Mouse (Mus musculus) heart, embryonic 13.5 days (tissue): ENCODE measurements around the gene Cdc42bpb. TPM values are rescaled to one million over a fixed set of nuclear protein-coding genes. Genes with fewer than 3 reads are reported as not detected.

Experiments used
- ATAC-seq: fragments of 200-750 bp; cut with Nextera tagmentation; 2 replicates; pipeline ENCODE4 v1.8.0; 2017; ENCODE audit warnings: moderate TSS enrichment; ENCODE audit not compliant: insufficient number of reproducible peaks, low FRiP score, low TSS enrichment; ENCODE audit errors: extremely low read depth
- H3K27ac ChIP-seq: fragments of 300-500 bp; sonication (generic); replicated peaks from 2 replicates; pipeline ENCODE4 v1.5.1; 2015; ENCODE audit warnings: moderate library complexity, mild to moderate bottlenecking, inconsistent platforms
- H3K27me3 ChIP-seq: fragments of 300-500 bp; sonication (generic); replicated peaks from 2 replicates; pipeline ENCODE4 v1.6.1; 2015; ENCODE audit warnings: mild to moderate bottlenecking, inconsistent platforms
- H3K36me3 ChIP-seq: fragments of 300-500 bp; sonication (generic); 2 replicates; pipeline ENCODE4 v1.6.1; 2015; ENCODE audit warnings: mild to moderate bottlenecking, inconsistent platforms
- H3K4me1 ChIP-seq: fragments of 300-500 bp; sonication (generic); 2 replicates; pipeline ENCODE4 v1.6.1; 2015; ENCODE audit warnings: inconsistent platforms
- H3K4me2 ChIP-seq: fragments of 300-500 bp; sonication (generic); 2 replicates; pipeline ENCODE4 v1.6.1; 2015; ENCODE audit warnings: inconsistent platforms, mild to moderate bottlenecking, moderate library complexity
- H3K4me3 ChIP-seq: fragments of 300-500 bp; sonication (generic); 2 replicates; pipeline ENCODE4 v1.5.1; 2015; ENCODE audit warnings: moderate library complexity, mild to moderate bottlenecking, inconsistent platforms
- H3K9ac ChIP-seq: fragments of 300-500 bp; sonication (generic); 2 replicates; pipeline ENCODE4 v1.6.1; 2015; ENCODE audit warnings: inconsistent platforms, mild to moderate bottlenecking, moderate library complexity
- H3K9me3 ChIP-seq: fragments of 300-500 bp; sonication (generic); 2 replicates; pipeline ENCODE4 v1.6.1; 2016; ENCODE audit warnings: inconsistent platforms
- WGBS: fragments of 180-500 bp; shearing (Covaris S2); methylation state at CpG from one replicate; pipeline ENCODE4 v1.1.7; 2015; ENCODE audit warnings: mixed read lengths; 5-methylcytosine and 5-hydroxymethylcytosine counted together
- polyA plus RNA-seq: library from polyadenylated mRNA; unstranded; fragments of >200 nt; fragmentation: Nextera tagmentation; extraction: Ambion mirVana; gene quantifications from 2 replicates; pipeline ENCODE4 v1.2.1, GENCODE M21; 2015

Cdc42bpb gene
- polyA plus RNA-seq, 1 experiment from 2014 or later, result 26.2 TPM

DNA sequence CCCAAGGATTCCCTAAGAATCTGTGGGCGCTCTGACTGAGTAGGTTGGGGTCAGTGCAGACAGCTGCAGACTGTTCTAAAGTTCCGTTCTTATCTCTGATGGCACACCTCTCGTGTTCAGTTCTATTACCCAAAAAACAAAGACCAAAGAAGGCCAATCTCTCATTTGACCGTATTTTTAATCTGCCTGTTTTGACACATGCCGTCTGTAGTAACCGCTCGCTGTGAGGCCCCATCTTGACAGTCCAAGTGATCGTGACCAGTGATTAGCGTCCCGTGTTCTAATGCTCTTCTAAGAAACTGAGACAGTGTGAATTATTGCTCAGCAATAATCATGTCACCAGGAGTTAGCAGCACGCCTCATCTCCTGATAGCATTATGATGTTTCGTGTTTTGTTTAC is 110.9 kb downstream of the Cdc42bpb start:
- H3K4me1 ChIP-seq, result peaks cover 9% of the 10 kb centered on the region
- 82% methylated on average over 12 of the region's 12 CpGs for WGBS
- no peaks in the 10 kb centered on the region for H3K9me3 ChIP-seq
- H3K27me3 ChIP-seq, result peaks cover 28% of the 10 kb centered on the region
- H3K4me3 ChIP-seq, result no peak overlapping the region
- peaks cover 26% of the 10 kb centered on the region for H3K36me3 ChIP-seq
- H3K27ac ChIP-seq, result no peak overlapping the region
- H3K9ac ChIP-seq, result no peak overlapping the region
- no peak for ATAC-seq
- H3K4me2 ChIP-seq, result no peak overlapping the region

DNA sequence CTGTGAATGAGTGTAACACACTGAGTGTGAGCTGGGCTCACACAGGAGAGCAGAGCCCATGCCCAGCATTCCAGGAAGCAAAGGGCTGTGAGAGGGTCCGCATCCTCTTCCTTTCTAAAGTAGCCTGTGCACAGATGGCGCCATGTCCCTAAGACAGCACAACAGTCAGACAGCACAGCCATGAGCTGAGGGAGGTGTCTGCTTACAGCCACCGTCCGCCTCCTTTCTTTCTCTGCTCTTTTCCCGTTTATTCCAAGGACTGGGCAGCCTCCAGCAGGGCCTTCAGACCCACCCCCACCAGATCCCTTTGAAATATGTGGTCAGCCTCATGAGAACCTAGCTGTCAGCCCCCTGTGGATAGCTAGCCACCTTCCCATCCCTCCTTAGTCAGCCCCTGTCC is 112.3 kb downstream of the Cdc42bpb start:
- no peak for ATAC-seq
- 73% methylated on average over 5 of the region's 5 CpGs for WGBS
- Histone ChIP-seq H3K4me1 (no peaks in the 10 kb centered on the region), H3K4me2 (no peak overlapping the region), H3K36me3 (peaks cover 40% of the 10 kb centered on the region), H3K9me3 (no peaks in the 10 kb centered on the region), H3K4me3 (no peak overlapping the region), H3K27ac (no peak overlapping the region), H3K27me3 (peaks cover 14% of the 10 kb centered on the region), H3K9ac (no peak overlapping the region)

- no peaks in the 10 kb centered on the region for H3K4me1 ChIP-seq
- no peak for ATAC-seq
- no peaks in the 10 kb centered on the region for H3K27me3 ChIP-seq
- no peak overlapping the region for H3K27ac ChIP-seq
- H3K9me3 ChIP-seq, result no peaks in the 10 kb centered on the region
- H3K4me3 ChIP-seq, result no peak overlapping the region
- no peak overlapping the region for H3K4me2 ChIP-seq
- H3K36me3 ChIP-seq, result peaks cover 51% of the 10 kb centered on the region
- no peak overlapping the region for H3K9ac ChIP-seq
- WGBS, result 92% methylated on average over 16 of the region's 16 CpGs
These were observed 113.9 kb downstream of the Cdc42bpb start for GRCm38 (mm10) chr12:111263650-111264049.

GRCm38 (mm10) chr12:111251227-111251626 is 126.3 kb downstream of the Cdc42bpb start:
- Histone ChIP-seq H3K9me3 (no peaks in the 10 kb centered on the region), H3K27me3 (no peaks in the 10 kb centered on the region), H3K4me2 (no peak overlapping the region), H3K4me1 (no peaks in the 10 kb centered on the region), H3K36me3 (peaks cover 44% of the 10 kb centered on the region), H3K27ac (no peak overlapping the region), H3K4me3 (no peak overlapping the region), H3K9ac (no peak overlapping the region)
- 58% methylated on average over 9 of the region's 9 CpGs for WGBS
- ATAC-seq, result no peak

- no peak overlapping the region for H3K27ac ChIP-seq
- 68% methylated on average over 8 of the region's 8 CpGs for WGBS
- H3K27me3 ChIP-seq, result no peaks in the 10 kb centered on the region
- ATAC-seq, result no peak
- H3K9ac ChIP-seq, result no peak overlapping the region
- H3K36me3 ChIP-seq, result peaks cover 44% of the 10 kb centered on the region
- H3K4me1 ChIP-seq, result no peaks in the 10 kb centered on the region
- H3K4me3 ChIP-seq, result no peak overlapping the region
- H3K9me3 ChIP-seq, result no peaks in the 10 kb centered on the region
- H3K4me2 ChIP-seq, result no peak overlapping the region
These were observed 127.4 kb downstream of the Cdc42bpb start for GRCm38 (mm10) chr12:111250116-111250515.

DNA sequence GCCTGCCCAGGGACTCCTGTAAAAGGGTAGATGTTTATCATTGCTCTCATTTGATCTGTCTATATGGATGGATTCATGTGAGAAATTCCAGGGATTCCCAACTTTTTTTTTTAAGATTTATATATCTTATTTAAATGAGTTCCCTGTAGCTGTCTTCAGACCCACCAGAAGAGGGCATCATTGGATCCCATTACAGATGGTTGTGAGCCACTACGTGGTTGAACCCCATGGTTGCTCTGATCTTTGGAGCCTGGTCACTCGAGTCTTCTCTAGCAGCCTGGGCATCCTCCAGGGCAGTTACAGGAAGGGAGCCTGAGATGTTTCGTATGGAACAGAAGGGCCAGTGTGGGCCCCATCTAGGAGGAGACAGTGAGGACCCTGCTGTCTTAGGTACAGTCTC is 128.4 kb downstream of the Cdc42bpb start:
- H3K36me3 ChIP-seq, result peaks cover 48% of the 10 kb centered on the region
- no peak overlapping the region for H3K4me3 ChIP-seq
- no peak overlapping the region for H3K27ac ChIP-seq
- no peaks in the 10 kb centered on the region for H3K27me3 ChIP-seq
- H3K4me2 ChIP-seq, result no peak overlapping the region
- no peaks in the 10 kb centered on the region for H3K9me3 ChIP-seq
- WGBS, result 49% methylated on average over 3 of the region's 3 CpGs
- ATAC-seq, result no peak
- H3K9ac ChIP-seq, result no peak overlapping the region
- H3K4me1 ChIP-seq, result no peaks in the 10 kb centered on the region

DNA sequence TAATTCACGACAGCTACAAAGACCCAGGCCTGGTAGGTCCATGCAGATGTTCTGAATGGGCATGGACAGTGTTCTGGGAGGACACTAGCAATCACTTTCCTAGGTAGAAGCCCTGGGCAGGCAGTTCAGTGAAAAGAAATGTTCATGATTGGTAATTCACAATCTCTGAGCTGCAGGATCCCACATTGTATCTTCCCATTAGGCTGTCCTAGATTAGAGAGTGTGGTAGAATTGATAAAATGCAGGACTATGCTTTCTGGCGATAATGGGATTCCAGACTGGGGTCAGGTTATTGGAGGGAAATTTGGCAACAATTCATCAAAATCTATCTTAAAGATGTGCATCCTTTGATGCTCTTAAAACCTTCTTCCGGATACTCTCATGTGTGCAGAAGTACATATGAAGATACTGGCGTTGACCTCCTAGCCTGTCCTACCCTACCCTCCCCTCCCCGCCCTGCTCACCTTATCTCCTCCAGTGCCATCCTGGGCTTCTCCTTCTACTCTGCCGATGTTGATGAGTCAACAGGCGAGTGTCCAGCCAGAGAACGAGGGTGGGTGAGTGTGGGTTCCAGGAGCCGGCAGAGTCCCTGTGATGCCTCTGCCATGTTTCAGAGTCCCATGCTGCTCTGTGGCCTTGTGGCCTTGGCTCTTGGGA is 130.6 kb downstream of the Cdc42bpb start:
- H3K9me3 ChIP-seq, result no peaks in the 10 kb centered on the region
- H3K4me2 ChIP-seq, result no peak overlapping the region
- no peak for ATAC-seq
- no peaks in the 10 kb centered on the region for H3K4me1 ChIP-seq
- no peak overlapping the region for H3K27ac ChIP-seq
- peaks cover 57% of the 10 kb centered on the region for H3K36me3 ChIP-seq
- H3K9ac ChIP-seq, result no peak overlapping the region
- H3K27me3 ChIP-seq, result no peaks in the 10 kb centered on the region
- 69% methylated on average over 9 of the region's 9 CpGs for WGBS
- H3K4me3 ChIP-seq, result no peak overlapping the region

- H3K4me3 ChIP-seq, result no peak overlapping the region
- WGBS, result 85% methylated on average over 6 of the region's 6 CpGs
- no peaks in the 10 kb centered on the region for H3K27me3 ChIP-seq
- ATAC-seq, result no peak
- H3K4me2 ChIP-seq, result no peak overlapping the region
- peaks cover 60% of the 10 kb centered on the region for H3K36me3 ChIP-seq
- no peak overlapping the region for H3K27ac ChIP-seq
- no peak overlapping the region for H3K9ac ChIP-seq
- H3K4me1 ChIP-seq, result no peaks in the 10 kb centered on the region
- no peaks in the 10 kb centered on the region for H3K9me3 ChIP-seq
These were observed 132.4 kb downstream of the Cdc42bpb start for GRCm38 (mm10) chr12:111245070-111245469.

DNA sequence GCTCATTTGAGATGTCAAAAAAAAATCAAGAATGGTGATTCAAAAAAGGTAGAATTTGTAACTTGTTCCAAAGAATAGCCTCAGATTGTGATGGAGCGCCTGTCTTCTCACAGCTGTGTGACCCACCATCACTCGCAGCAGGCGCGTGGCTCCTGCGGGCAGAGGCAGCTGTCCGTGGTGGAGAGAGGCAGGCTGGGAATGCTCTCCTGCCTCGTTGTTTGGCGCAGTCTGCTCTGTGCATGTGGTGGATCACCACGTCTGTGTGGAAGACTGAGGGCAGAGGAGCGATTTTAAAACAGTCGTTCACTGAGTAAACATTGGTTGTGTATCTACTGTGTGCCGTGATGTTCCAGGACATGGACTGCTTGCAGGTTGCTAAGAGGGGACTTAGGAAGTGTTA is 133.8 kb downstream of the Cdc42bpb start:
- Histone ChIP-seq H3K36me3 (peaks cover 69% of the 10 kb centered on the region), H3K27me3 (no peaks in the 10 kb centered on the region), H3K4me3 (no peak overlapping the region), H3K4me1 (no peaks in the 10 kb centered on the region), H3K9me3 (no peaks in the 10 kb centered on the region), H3K4me2 (no peak overlapping the region), H3K27ac (no peak overlapping the region), H3K9ac (no peak overlapping the region)
- WGBS, result 79% methylated on average over 12 of the region's 12 CpGs
- ATAC-seq, result no peak

Other genes starting within 250 kb of the Cdc42bpb start
- gene Traf3, start 211.3 kb downstream of the Cdc42bpb start, polyA plus RNA-seq, result 6.0 TPM in 2 replicates
- not detected in 2 replicates for gene 4930595D18Rik, start 193.2 kb downstream of the Cdc42bpb start, polyA plus RNA-seq
- 2.9 and 3.4 TPM in 2 replicates for gene Amn, start 106.6 kb downstream of the Cdc42bpb start, polyA plus RNA-seq
- 0.53 and 0.55 TPM in 2 replicates for gene Lbhd2, start 29.1 kb upstream of the Cdc42bpb start, polyA plus RNA-seq
- gene Exoc3l4, start 39.3 kb upstream of the Cdc42bpb start, polyA plus RNA-seq, result 10.2 and 10.8 TPM in 2 replicates
- gene Tnfaip2, start 64.8 kb upstream of the Cdc42bpb start, polyA plus RNA-seq, result 6.0 and 10.6 TPM in 2 replicates
- gene Gm266, start 108.1 kb upstream of the Cdc42bpb start, polyA plus RNA-seq, result 2.1 and 2.5 TPM in 2 replicates
- gene Eif5, start 160.3 kb upstream of the Cdc42bpb start, polyA plus RNA-seq, result 389 and 441 TPM in 2 replicates
- 25.7 and 28.0 TPM in 2 replicates for gene Mark3, start 196.8 kb upstream of the Cdc42bpb start, polyA plus RNA-seq